In genomic region chr15:83122566-83123145, GRCm38 (mm10) we compare ENCODE assay signal across 8 mouse cellular contexts. TPM values are rescaled to one million over a fixed set of nuclear protein-coding genes. Genes with fewer than 3 reads are reported as not detected.
DNase-seq lines count a peak whose midpoint lies in the region; ATAC-seq and TF ChIP-seq lines count a peak whose summit lies in the region.

Gene Rrp7a, minus strand, starts transcription at chr15:83122801.

- peak within 1 kb of the TSS; percentile 93 for H3K9ac ChIP-seq in forebrain, postnatal 0 days
- peak within 1 kb of the TSS; percentile 79 for H3K9ac ChIP-seq in lung, embryonic 15.5 days

- peak within 1 kb of the TSS; percentile 99 for H3K4me3 ChIP-seq in G1E (ENCODE audit: low read depth, low read length)
- peak within 1 kb of the TSS; percentile 82 for H3K4me3 ChIP-seq in forebrain, postnatal 0 days (ENCODE audit: low read depth, low read length)
- peak within 1 kb of the TSS; percentile 97 for H3K4me3 ChIP-seq in lung, embryonic 15.5 days

- H3K4me1 ChIP-seq in G1E (ENCODE audit: insufficient read depth, low read depth, low read length), result peaks cover 31% of the 10 kb centered on the region
- no peaks in the 10 kb centered on the region for H3K4me1 ChIP-seq in forebrain, postnatal 0 days (ENCODE audit: insufficient read depth)
- peaks cover 11% of the 10 kb centered on the region for H3K4me1 ChIP-seq in lung, embryonic 15.5 days

- no peak for TF ChIP-seq CTCF in G1E (IDR thresholded peaks at IDR 0.05; ENCODE audit: low read depth, low read length)
- TF ChIP-seq CTCF in forebrain, postnatal 0 days (IDR thresholded peaks at IDR 0.05; ENCODE audit: low read depth), result no peak; the same call in 1 of the 2 replicates

- peak; percentile 70 for ATAC-seq in G1E (ENCODE audit: extremely low read depth, insufficient number of reproducible peaks, low FRiP score, poor library complexity, severe bottlenecking)
- ATAC-seq in forebrain, postnatal 0 days, result peak; percentile 94
- peak; percentile 93 for ATAC-seq in lung, embryonic 15.5 days (ENCODE audit: borderline replicate concordance, extremely low read depth, low FRiP score, low TSS enrichment)

- H3K36me3 ChIP-seq in G1E (replicated peaks), result peaks cover 76% of the 10 kb centered on the region
- peaks cover 47% of the 10 kb centered on the region for H3K36me3 ChIP-seq in forebrain, postnatal 0 days (ENCODE audit: insufficient read depth)
- peaks cover 38% of the 10 kb centered on the region for H3K36me3 ChIP-seq in lung, embryonic 15.5 days

- peak; percentile 85 for DNase-seq in G1E (ENCODE audit: low spot score)
- peak; percentile 92 to 93 for DNase-seq in cerebellum, adult 18-20 months
- peak; percentile 94 for DNase-seq in forebrain, postnatal 0 days
- peak; percentile 95 for DNase-seq in heart, postnatal 4 days
- peak; percentile 89 to 93 for DNase-seq in layer of hippocampus, adult 8-10 months (ENCODE audit: low spot score in 2 of 2)
- DNase-seq in ovary, adult 18-20 months (ENCODE audit: low spot score), result peak; percentile 85
- peak; percentile 77 for DNase-seq in thymus, postnatal 0 days (ENCODE audit: low spot score)

- whole genome bisulfite sequencing in forebrain, postnatal 0 days, result 8% methylated on average over 31 of the region's 32 CpGs
- 9% methylated on average over 32 of the region's 32 CpGs for WGBS in lung, embryonic 15.5 days

- peak within 1 kb of the TSS; percentile 93 for H3K27ac ChIP-seq in forebrain, postnatal 0 days (ENCODE audit: low read depth, low read length)
- peak within 1 kb of the TSS; percentile 77 for H3K27ac ChIP-seq in lung, embryonic 15.5 days

- no peaks in the 10 kb centered on the region for H3K27me3 ChIP-seq in G1E (ENCODE audit: insufficient read depth, low read length)
- H3K27me3 ChIP-seq in forebrain, postnatal 0 days (ENCODE audit: insufficient read depth, low read length), result no peaks in the 10 kb centered on the region
- no peaks in the 10 kb centered on the region for H3K27me3 ChIP-seq in lung, embryonic 15.5 days

- H3K9me3 ChIP-seq in G1E (replicated peaks), result no peaks in the 10 kb centered on the region
- no peaks in the 10 kb centered on the region for H3K9me3 ChIP-seq in forebrain, postnatal 0 days (ENCODE audit: low read length)
- no peaks in the 10 kb centered on the region for H3K9me3 ChIP-seq in lung, embryonic 15.5 days

- peak within 1 kb of the TSS; percentile 68 for H3K4me2 ChIP-seq in forebrain, postnatal 0 days (ENCODE audit: low read depth)
- H3K4me2 ChIP-seq in lung, embryonic 15.5 days, result peak within 1 kb of the TSS; percentile 85

RNA-seq across cellular contexts. Expression of gene Rrp7a, which starts in this region (rescaled TPM):
- 34.0 and 53.7 TPM in 2 replicates for total RNA-seq in G1E (2014; fragmentation: Nextera tagmentation)
- total RNA-seq in G1E (2017), result 73.2 and 89.2 TPM in 2 replicates
- polyA plus RNA-seq in G1E (2012), result 56.2 and 126 TPM in 2 replicates
- 104 and 122 TPM in 2 replicates for total RNA-seq in forebrain, postnatal 0 days (2014; rRNA removed)
- polyA plus RNA-seq in forebrain, postnatal 0 days (2015; fragmentation: Nextera tagmentation; extraction: Ambion mirVana), result 89.5 and 94.9 TPM in 2 replicates
- 10 to 100 TPM; 54.6 to 56.3 TPM for total RNA-seq in heart, postnatal 4 days (2021)
- 100 to 1,000 TPM; 126 to 141 (median 133) TPM for total RNA-seq in layer of hippocampus, adult 8-10 months (2022)
- polyA plus RNA-seq in lung, embryonic 15.5 days (2015; fragmentation: Nextera tagmentation; extraction: Ambion mirVana), result 56.1 and 64.7 TPM in 2 replicates
- 66.2 and 66.9 TPM in 2 replicates for polyA plus RNA-seq in thymus, postnatal 0 days (2015; fragmentation: Nextera tagmentation; extraction: Ambion mirVana)

Comparison
In these comparisons a context has a peak if more than half of its experiments do, and no peak if none do; other contexts are left out.
1. Peak in every context shown above with its lines: DNase-seq, ATAC-seq, H3K4me3 ChIP-seq and H3K27ac ChIP-seq.